Mouse (Mus musculus): ENCODE results near the gene Hspb8.

DNA sequence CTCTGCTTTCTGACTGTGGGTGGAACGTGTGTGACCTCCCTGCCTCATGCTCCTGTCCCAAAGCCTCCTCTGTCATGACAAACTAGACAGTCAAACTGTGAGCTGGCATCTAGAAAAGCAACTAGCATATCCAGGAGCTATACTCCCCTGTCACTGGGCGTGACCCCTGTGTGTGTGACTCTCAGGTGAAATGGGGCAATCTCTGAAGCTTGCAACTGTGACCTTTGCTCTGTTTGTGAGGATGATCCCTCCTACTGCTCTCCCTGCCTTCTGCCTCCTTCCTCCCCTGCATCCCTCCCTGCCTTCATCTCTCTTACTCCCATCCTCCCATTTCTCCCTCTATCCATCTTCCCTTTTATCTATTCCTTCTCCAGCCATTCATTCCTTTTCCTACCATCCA is 18.6 kb downstream of the Hspb8 start:
- no peak for TF ChIP-seq POLR2AphosphoS5 (IDR thresholded peaks at IDR 0.05; ENCODE audit: insufficient replicate concordance, low read depth, low read length)
- TF ChIP-seq GATA1 (IDR thresholded peaks at IDR 0.05; ENCODE audit: borderline replicate concordance, low read length), result no peak
- no peak for TF ChIP-seq CTCF (IDR thresholded peaks at IDR 0.05; ENCODE audit: low read depth, low read length)
